Mouse (Mus musculus) brain, adult 2 months (tissue): ENCODE measurements at regions not wholly inside any gene's neighbourhood (a gene's known extent, or its start where the extent isn't known, plus 50 kb on each side); places are given as distances from the start of the nearest gene placed in this dataset.

Experiments used
- DNase-seq: peaks from one replicate; pipeline ENCODE4 v3.0.0; 2011; ENCODE audit warnings: low read depth, low spot score

DNA sequence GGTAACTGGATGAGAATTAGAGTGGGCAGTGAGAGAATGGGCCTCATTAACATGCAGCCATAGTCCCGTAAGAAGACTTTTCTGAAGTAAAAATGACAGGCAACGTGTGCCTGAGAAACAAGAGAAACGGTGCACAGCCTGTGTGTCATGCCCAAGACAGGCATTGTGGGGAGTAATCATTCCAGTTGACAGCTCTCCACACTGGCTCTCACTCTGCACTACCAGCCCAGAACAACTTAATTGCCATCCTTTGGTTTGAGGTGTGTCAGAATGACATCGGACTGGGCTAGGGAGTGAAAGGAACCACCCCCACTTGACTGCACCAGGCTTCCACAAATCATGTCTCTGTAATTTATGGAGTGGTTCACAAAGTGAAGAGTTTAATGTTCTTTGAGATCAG is 1104.9 kb downstream of the Pcdh7 start:
- no peak for DNase-seq

DNA sequence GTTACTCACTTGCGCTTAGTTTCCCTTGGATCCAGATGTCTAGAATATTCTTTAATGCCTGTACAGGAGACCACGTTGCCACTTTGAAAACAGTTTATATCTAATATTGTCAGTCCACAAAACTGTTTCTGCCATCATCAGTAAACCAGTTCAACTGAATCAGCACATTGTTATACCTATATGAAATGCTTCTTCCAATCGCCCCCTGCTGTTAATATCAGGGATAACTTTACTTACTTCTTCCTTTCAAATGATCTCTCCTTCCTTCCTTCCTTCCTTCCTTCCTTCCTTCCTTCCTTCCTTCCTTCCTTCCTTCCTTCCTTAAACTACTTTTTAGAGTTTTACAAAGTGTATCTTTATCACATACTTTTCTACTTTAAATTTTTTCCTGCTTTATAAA is 1108.2 kb downstream of the Pcdh7 start:
- peak; percentile 15 for DNase-seq

- no peak for DNase-seq
Measured at GRCm38 (mm10) chr5:58847001-58847400, 1129.2 kb downstream of the Pcdh7 start.

GRCm38 (mm10) chr5:58858016-58858415 is 1140.2 kb downstream of the Pcdh7 start:
- no peak for DNase-seq

GRCm38 (mm10) chr5:58893493-58893892 is 1175.7 kb downstream of the Pcdh7 start:
- DNase-seq, result no peak

GRCm38 (mm10) chr5:58941436-58941835 is 1223.7 kb downstream of the Pcdh7 start:
- no peak for DNase-seq

DNA sequence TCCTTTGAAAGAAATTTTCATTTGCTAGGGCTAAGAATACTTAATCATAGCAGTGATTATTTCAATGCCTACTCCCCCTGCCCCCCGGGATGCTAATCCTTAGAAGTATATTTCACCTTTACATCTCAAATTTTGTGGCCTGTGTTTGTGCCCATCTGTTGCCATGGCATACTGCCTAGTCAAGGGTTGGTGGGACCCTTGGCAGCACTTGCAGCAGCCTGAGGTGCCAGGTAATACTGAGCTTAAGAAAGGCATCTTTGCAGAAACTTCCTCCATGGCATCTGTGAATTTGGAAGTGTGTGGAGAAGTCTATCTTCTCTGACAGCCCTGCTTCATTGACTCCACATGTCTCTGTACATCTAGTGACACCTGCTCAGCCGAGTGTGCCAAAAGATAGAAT is 1257.5 kb downstream of the Pcdh7 start:
- peak; percentile 1 for DNase-seq

DNA sequence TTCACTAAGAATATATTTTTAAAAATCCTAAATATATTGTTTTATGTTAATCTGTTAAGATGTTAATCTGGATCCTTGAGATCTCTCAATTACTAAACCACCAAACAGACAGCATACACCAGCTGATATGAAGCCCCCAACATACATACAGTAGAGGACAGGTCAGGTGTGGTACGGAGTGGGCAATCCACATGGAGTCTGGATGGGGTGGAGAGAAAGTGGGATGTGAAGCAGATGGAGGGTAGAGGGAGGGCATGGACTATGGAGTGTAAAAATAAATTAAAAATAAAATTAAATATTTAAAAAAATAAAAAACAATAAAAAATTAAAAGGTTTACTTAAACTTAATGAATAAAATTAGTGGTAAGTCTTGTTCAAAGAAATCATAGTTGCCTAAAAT is 1270.0 kb downstream of the Pcdh7 start:
- no peak for DNase-seq
